Mouse (Mus musculus) liver, embryonic 14.5 days (tissue): Measurements from ENCODE around the gene Plch1. TPM values are rescaled to one million over a fixed set of nuclear protein-coding genes. Genes with fewer than 3 reads are reported as not detected.

Source experiments
- ATAC-seq: fragments of 200-750 bp; cut with Nextera tagmentation; 2 replicates; pipeline ENCODE4 v1.8.0; 2017; ENCODE audit warnings: moderate number of reproducible peaks, mild to moderate bottlenecking, moderate library complexity; ENCODE audit not compliant: insufficient read depth
- DNase-seq, 3 experiments: peaks; one replicate each; pipeline ENCODE4 v3.0.0-alpha.2; 2012 to 2013; ENCODE audit warnings: low read depth in 3 of 3, low spot score in 3 of 3
- H3K27ac ChIP-seq: fragments of 300-500 bp; sonication (generic); 2 replicates; pipeline ENCODE4 v1.5.1; 2014; ENCODE audit warnings: moderate library complexity, mild to moderate bottlenecking, control low read depth, inconsistent platforms
- H3K27me3 ChIP-seq: fragments of 300-500 bp; sonication (generic); 2 replicates; pipeline ENCODE4 v1.6.1; 2014; ENCODE audit warnings: mild to moderate bottlenecking, low read length, moderate library complexity; ENCODE audit not compliant: control insufficient read depth, insufficient read depth
- H3K36me3 ChIP-seq: fragments of 300-500 bp; sonication (generic); replicated peaks from 2 replicates; pipeline ENCODE4 v1.6.1; 2014; ENCODE audit warnings: low read depth; ENCODE audit not compliant: control insufficient read depth, insufficient read depth
- H3K4me1 ChIP-seq, 2 experiments: fragments of 200-500 bp in 1 of 2; fragments of 300-500 bp in 1 of 2; sonication (generic) in 1 of 2; replicated peaks; 2 replicates each; pipeline ENCODE4 v1.6.1; 2012 to 2014; ENCODE audit warnings: antibody characterized with exemption in 1 of 2, inconsistent platforms in 1 of 2, low read length in 1 of 2; ENCODE audit not compliant: control insufficient read depth in 2 of 2, insufficient read depth in 2 of 2
- H3K4me2 ChIP-seq: fragments of 300-500 bp; sonication (generic); 2 replicates; pipeline ENCODE4 v1.6.1; 2014; ENCODE audit warnings: low read depth, mild to moderate bottlenecking, control low read depth, moderate library complexity
- H3K4me3 ChIP-seq, 2 experiments: fragments of 200-500 bp in 1 of 2; fragments of 300-500 bp in 1 of 2; sonication (generic) in 1 of 2; 2 replicates each; pipeline ENCODE4 v1.5.1; 2012 to 2014; ENCODE audit warnings: low read depth in 2 of 2, low read length in 2 of 2, mild to moderate bottlenecking in 2 of 2, control low read depth in 1 of 2, inconsistent platforms in 1 of 2, moderate library complexity in 1 of 2; ENCODE audit not compliant: insufficient read depth in 1 of 2
- H3K9ac ChIP-seq: fragments of 300-500 bp; sonication (generic); replicated peaks from 2 replicates; pipeline ENCODE4 v1.6.1; 2014; ENCODE audit warnings: mild to moderate bottlenecking, control low read depth, moderate library complexity
- H3K9me3 ChIP-seq: fragments of 300-500 bp; sonication (generic); 2 replicates; pipeline ENCODE4 v1.6.1; 2016; ENCODE audit warnings: low read length, mixed read lengths; ENCODE audit not compliant: control insufficient read depth
- CTCF ChIP-seq: IDR thresholded peaks from 2 replicates; pipeline ENCODE4 v1.5.1; 2016; ENCODE audit warnings: antibody characterized with exemption, low read depth, control low read depth
- EP300 ChIP-seq: IDR thresholded peaks from 2 replicates; pipeline ENCODE4 v1.6.1; 2016; ENCODE audit warnings: antibody characterized with exemption, low read depth
- WGBS: fragments of 180-500 bp; shearing (Covaris S2); extraction: QIAGEN DNeasy Blood & Tissue Kit; methylation state at CpG from one replicate; pipeline ENCODE4 v1.1.7; 2014; ENCODE audit not compliant: insufficient replicate concordance; 5-methylcytosine and 5-hydroxymethylcytosine counted together
- polyA plus RNA-seq, 2 experiments: library from polyadenylated mRNA; depleted of rRNA in 1 of 2; stranded (reverse) in 1 of 2; unstranded in 1 of 2; fragments of >200 nt; fragmentation: Nextera tagmentation in 1 of 2; extraction: Ambion mirVana in 1 of 2; gene quantifications; 2 replicates each; pipeline versions ENCODE4 v1.2.1 to v1.2.3; 2012 to 2014

The Plch1 gene
- polyA plus RNA-seq, 2 experiments: 0.11 to 0.14 TPM

DNA sequence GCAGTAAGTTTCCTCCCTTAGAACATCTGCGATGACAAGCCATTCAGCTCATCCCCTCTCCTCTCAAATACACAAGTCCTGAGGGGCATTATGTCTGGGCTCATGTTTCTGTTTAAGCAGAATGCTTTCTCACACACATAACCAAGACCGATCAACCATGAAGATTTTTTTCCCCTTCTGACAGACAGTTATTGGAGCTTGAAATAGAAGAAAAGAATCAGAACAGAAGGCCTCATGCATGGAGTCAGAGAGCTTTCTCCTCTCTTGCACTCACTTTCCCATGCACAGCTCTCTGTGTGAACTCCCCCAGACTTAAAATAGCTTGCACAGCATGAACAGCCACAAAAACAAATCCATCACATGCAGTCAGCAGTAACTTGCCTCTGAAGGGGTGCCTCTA, 159.2 kb downstream of the Plch1 start:
- Histone ChIP-seq H3K9ac (no peak overlapping the region), H3K36me3 (no peaks in the 10 kb centered on the region), H3K27me3 (no peaks in the 10 kb centered on the region), H3K9me3 (no peaks in the 10 kb centered on the region), H3K4me2 (no peak overlapping the region), H3K4me1 (no peaks in the 10 kb centered on the region), H3K4me3 (no peak overlapping the region), H3K27ac (no peak overlapping the region)
- DNase-seq: no peak
- no peak for TF ChIP-seq EP300
- no peak for TF ChIP-seq CTCF
- WGBS: 70% methylated on average over 2 of the region's 2 CpGs
- ATAC-seq: no peak

DNA sequence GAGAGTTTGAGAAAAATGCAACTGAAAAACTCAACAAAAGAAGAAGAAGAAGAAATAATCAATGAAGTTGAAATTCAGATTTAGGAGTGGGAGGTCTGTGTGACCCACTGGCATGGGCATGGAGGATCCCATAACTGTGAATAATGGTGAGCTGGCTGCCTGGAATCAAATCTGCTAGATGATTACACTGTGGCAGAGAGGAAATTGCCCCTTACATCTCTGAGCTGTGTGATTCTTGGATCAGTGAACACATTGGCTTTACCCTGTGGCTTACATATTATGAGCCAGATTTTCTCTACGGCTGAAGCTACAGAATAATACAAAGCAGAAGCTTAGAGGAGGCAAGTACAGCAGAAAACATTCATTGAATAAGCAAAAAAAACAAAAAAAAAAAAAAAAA, 170.9 kb downstream of the Plch1 start:
- no peaks in the 10 kb centered on the region for H3K27me3 ChIP-seq
- no peak overlapping the region for H3K9ac ChIP-seq
- no peak for ATAC-seq
- WGBS: 55% methylated on average over 1 of the region's 1 CpGs
- H3K27ac ChIP-seq: no peak overlapping the region
- TF ChIP-seq EP300: no peak
- no peak for TF ChIP-seq CTCF
- H3K36me3 ChIP-seq: no peaks in the 10 kb centered on the region
- H3K4me3 ChIP-seq: no peak overlapping the region
- no peak for DNase-seq
- H3K4me1 ChIP-seq: no peaks in the 10 kb centered on the region
- H3K4me2 ChIP-seq: no peak overlapping the region
- no peaks in the 10 kb centered on the region for H3K9me3 ChIP-seq

GRCm38 (mm10) chr3:63726667-63727342, 172.5 kb downstream of the Plch1 start:
- no peak for ATAC-seq
- WGBS: 65% methylated on average over 4 of the region's 4 CpGs

GRCm38 (mm10) chr3:63693694-63694093, 205.6 kb downstream of the Plch1 start:
- ATAC-seq (no peak), DNase-seq (no peak)
- TF ChIP-seq EP300 (no peak), CTCF (no peak)
- H3K4me3 ChIP-seq: no peak overlapping the region
- H3K4me2 ChIP-seq: no peak overlapping the region
- H3K27me3 ChIP-seq: no peaks in the 10 kb centered on the region
- no peak overlapping the region for H3K9ac ChIP-seq
- no peak overlapping the region for H3K27ac ChIP-seq
- no peaks in the 10 kb centered on the region for H3K4me1 ChIP-seq
- 44% methylated on average over 2 of the region's 2 CpGs for WGBS
- H3K36me3 ChIP-seq: no peaks in the 10 kb centered on the region
- H3K9me3 ChIP-seq: no peaks in the 10 kb centered on the region

More at GRCm38 (mm10) chr3:63726667-63727342, 172.5 kb downstream of the Plch1 start:
- no peak for DNase-seq
- H3K9ac ChIP-seq: no peak overlapping the region
- TF ChIP-seq CTCF: no peak
- no peak for TF ChIP-seq EP300
- no peaks in the 10 kb centered on the region for H3K27me3 ChIP-seq
- H3K4me3 ChIP-seq: no peak overlapping the region
- H3K36me3 ChIP-seq: no peaks in the 10 kb centered on the region
- H3K9me3 ChIP-seq: no peaks in the 10 kb centered on the region
- no peak overlapping the region for H3K4me2 ChIP-seq
- no peaks in the 10 kb centered on the region for H3K4me1 ChIP-seq
- H3K27ac ChIP-seq: no peak overlapping the region

- no peak overlapping the region for H3K4me2 ChIP-seq
- H3K36me3 ChIP-seq: no peaks in the 10 kb centered on the region
- no peak overlapping the region for H3K9ac ChIP-seq
- DNase-seq: no peak
- no peaks in the 10 kb centered on the region for H3K9me3 ChIP-seq
- no peak for TF ChIP-seq EP300
- no peak for TF ChIP-seq CTCF
- no peak for ATAC-seq
- no peak overlapping the region for H3K27ac ChIP-seq
- no peaks in the 10 kb centered on the region for H3K27me3 ChIP-seq
- 55% methylated on average over 4 of the region's 4 CpGs for WGBS
- no peaks in the 10 kb centered on the region for H3K4me1 ChIP-seq
- H3K4me3 ChIP-seq: no peak overlapping the region
These were observed 206.5 kb downstream of the Plch1 start for GRCm38 (mm10) chr3:63692727-63693126.
